Mouse (Mus musculus) heart, postnatal 4 days (tissue): ENCODE data around the gene Ccr1. TPM values are rescaled to one million over a fixed set of nuclear protein-coding genes. Genes with fewer than 3 reads are reported as not detected.
A peak's percentile ranks its signal among the peaks of the same experiment; 100 is the strongest.

Experiments
- DNase-seq: peaks from one replicate; pipeline ENCODE4 v3.0.0; 2021
- total RNA-seq, 2 experiments: library from RNA; stranded (reverse); gene quantifications; 2 replicates each; pipeline ENCODE4 v1.2.3; 2021

The Ccr1 gene
- total RNA-seq, 2 experiments from 2014 or later: 0.77 to 0.79 TPM

- no peak for DNase-seq
Observed at GRCm38 (mm10) chr9:123953551-123953950, 14.9 kb downstream of the Ccr1 start.

DNA sequence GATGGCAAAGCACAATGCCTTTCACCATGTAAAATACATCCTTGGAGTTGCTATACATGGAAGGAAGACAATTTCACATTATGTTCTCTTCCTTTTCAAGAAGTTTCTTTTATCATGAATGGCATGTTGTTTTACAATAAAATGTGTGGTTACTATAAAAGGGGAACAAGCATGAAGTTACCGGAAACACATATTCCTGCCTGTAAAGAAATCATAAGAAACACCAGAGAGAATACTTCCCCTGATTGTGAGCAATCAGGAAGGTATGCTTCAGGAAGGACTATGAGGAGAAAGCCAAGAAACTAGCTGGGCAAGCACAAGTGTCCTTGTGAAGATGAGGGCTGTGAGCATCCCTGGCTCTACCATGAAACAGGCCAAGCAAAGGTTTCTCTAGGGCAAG lies 17.3 kb downstream of the Ccr1 start:
- DNase-seq: no peak

DNA sequence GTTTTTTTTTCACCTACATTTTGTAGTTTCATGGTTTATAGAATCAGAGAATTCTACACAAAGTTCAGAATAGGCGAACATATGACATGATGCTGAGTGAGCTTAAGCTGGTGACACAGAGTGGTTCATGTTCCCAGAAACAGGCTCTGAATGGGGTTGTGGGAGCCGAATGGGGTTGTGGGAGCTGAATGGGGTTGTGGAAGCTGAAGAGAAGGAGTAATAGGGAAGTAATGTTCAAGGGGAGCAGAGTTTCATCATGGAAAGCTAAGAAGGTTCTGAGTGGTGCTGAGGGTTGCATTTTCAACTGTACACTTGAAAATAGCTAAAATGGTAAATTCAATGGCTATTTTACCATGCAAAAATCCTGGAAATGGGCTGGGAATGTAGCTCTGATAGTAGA lies 19.1 kb downstream of the Ccr1 start:
- no peak for DNase-seq

DNA sequence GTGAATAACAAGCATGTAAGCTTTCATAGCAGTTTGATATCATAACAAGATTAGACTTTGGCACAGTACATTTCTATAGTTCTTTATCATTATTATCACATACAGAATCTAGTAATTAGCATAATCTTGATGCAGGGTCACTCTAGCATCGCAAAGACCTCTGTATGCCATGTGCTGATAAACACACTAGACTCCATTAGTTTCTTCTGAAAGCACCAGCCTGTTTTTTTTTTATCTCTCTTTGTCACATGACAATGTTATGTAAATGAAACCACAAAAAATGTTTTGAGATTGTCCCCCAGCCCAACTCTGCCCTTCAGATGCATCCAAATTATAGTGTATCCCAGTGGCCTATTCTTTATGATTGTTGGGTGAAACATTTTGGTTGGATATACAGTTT lies 20.7 kb downstream of the Ccr1 start:
- DNase-seq: no peak

- no peak for DNase-seq
Observed at GRCm38 (mm10) chr9:123942025-123942424, 26.5 kb downstream of the Ccr1 start.

GRCm38 (mm10) chr9:123941316-123941715 lies 27.2 kb downstream of the Ccr1 start:
- DNase-seq: peak; percentile 28

DNA sequence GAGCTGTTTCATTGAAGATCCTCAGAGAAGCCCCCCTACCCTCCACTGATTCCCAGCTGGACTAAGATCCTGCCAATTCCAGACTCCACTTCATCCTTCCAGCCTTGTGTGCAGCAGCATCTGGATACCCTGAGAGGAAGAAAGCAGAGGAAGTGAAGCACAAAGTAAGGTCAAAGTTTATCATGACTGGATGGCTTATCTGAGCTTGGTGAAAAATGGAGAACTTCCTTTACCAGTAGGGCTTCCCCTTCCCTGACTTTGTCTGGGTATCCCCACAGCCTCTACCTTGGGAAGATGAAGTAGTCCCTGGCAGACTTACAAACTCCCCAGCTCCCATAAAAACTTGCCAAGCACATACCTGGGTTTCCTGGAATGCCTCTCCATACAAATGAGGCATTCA lies 27.9 kb downstream of the Ccr1 start:
- no peak for DNase-seq

GRCm38 (mm10) chr9:123940168-123940567 lies 28.3 kb downstream of the Ccr1 start:
- no peak for DNase-seq

GRCm38 (mm10) chr9:123937989-123938388 lies 30.5 kb downstream of the Ccr1 start:
- DNase-seq: no peak

DNA sequence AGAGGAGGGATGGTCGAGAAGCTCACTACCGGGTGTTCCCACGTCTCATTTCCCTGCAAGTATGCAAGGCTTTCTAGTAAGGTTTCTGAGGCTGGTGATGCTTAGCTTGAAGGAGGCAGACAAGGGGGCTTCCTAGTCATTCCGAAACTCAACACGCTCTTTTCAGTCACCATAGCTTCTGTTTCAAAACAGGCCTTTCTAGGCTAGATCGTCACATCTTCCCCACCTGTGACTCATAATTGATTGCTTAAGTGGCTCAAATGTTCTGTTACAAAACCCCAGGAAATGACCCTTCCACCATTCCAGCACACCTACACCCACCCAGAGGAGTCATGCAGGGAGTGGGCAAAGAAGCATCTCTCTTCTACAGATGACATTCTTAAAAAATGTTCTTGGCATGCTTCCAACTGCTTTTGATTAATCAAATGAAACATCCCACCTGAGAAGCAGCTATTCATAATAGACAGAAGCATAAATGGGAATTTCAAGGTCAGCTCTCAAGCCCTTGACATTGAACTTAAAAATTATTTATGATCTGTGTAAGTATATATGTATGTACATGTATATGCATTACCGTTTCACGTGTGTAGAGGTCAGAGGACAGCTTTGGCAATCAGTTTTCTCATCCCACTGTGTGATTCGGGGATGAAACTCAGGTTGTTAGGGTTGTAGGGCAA lies 31.8 kb downstream of the Ccr1 start:
- DNase-seq: no peak

DNA sequence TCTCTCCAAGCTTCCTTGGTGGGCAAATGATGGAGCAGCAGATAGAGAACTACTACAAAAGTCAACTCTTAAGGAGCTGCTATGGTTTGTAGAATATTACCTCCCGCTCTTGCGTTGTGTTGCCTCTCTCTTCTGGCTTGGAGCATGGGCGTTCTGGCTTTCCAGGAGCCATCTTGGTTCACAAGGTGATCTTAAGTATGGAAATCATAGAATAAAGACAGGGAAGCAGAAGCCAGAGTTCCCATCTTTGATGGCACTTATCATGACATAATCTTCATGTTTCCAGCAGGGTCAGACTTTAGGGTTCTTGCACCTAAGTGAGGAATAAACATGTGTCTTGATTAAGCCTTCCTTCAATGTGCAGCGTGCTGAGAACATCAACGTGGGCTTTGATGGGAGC lies 32.7 kb downstream of the Ccr1 start:
- no peak for DNase-seq

DNA sequence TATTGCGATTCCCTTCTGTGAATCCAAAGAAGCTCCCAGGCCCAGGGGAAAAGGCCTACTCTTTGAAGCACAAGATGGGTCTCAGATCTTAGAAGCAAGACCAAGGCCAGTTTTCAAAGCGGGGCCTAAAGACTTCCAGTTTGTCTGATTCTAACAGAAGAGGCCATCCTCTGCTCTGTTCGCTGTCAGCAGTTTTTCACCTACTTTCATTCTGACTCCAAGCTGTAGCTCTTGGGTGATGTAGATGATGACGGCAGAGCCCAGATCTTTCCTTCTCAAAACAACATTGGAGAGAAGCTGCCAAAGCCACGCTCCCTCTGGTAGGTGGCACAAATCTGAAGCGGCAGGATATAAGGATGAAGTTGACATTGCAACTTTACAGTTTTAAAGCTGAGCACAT lies 33.1 kb downstream of the Ccr1 start:
- DNase-seq: no peak

GRCm38 (mm10) chr9:123933716-123934445 lies 34.6 kb downstream of the Ccr1 start:
- no peak for DNase-seq

DNA sequence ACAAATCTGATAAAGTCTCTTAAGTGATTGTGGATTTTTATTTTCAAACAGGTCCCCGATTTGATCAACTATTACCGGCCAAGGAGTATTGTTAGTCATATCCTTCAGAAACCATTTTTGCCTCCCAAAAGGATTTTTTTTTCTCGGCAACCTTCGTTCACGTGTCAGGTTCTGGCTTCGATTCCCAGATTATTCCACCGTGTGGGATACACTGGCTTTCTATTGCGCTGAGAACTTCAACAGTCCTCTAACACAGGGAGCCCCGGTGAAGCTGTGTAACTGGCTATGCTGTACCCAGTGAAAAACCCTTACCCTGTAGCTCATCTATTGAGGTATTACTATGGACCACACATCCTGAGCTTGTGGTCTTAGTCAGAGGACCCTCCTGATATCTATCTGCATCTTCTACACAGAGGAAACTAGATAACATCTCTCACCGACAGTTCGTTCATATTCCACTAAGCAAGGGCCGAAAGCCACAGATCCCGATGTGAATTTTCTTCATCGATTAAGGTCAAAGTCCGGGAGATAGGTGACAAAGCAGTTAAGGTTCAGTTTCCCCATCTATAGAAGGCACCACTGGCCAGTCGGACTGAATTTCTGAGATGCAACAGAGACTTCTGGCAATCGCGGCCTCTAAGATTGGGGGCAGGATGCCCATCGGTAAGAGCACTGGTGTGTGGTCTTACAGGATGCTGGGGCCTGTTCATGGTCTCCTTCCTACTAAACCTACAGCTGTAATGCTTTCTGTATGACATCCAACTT lies 35.4 kb downstream of the Ccr1 start:
- no peak for DNase-seq

- no peak for DNase-seq
Observed at GRCm38 (mm10) chr9:123931761-123932700, 36.5 kb downstream of the Ccr1 start.

DNA sequence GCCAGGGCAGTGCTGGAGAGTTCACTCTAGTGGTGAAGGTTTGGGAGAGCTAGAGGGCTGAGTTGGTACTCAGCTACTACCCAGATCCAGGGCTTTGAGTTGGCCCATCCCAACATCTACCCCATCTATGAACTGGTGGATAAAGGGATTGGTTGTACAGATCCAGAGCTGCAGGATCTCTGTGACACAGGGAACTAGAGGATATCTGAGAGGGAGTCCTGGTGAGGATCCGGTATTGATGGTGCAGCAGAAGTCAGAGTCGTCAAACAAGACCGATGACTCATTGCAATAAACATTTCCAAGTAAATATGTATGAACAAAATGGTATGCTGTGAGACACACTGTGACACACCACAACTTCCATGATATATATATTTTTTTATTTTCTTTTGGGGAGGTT lies 37.6 kb downstream of the Ccr1 start:
- DNase-seq: no peak

- no peak for DNase-seq
Observed at GRCm38 (mm10) chr9:123930476-123930875, 38.0 kb downstream of the Ccr1 start.

- no peak for DNase-seq
Observed at GRCm38 (mm10) chr9:123929936-123930335, 38.6 kb downstream of the Ccr1 start.

DNA sequence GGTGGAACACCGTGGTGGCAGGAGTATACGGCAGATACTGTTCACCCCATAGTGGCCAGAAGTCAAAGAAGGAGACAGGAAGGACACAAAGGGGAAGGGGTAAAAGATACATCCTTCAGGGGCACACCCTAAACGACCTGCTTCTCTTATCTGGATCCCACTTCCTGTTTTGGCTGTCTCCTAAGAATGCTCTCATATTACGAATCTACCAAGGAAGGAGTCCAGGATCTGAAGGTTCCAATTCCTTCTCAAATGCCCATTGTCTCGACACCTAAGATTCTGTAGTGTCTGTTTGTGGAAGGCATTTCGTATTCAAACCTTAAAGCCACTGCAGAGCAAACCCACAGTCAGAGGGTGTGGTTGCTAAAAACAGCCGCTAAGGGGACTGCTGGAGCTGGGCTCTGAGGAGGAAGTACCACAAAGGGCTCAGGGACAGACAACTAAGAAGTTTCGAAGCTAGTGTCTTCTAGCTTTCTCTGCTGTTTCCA lies 39.7 kb downstream of the Ccr1 start:
- DNase-seq: peak; percentile 45

GRCm38 (mm10) chr9:123928118-123928758 lies 40.3 kb downstream of the Ccr1 start:
- no peak for DNase-seq

GRCm38 (mm10) chr9:123927281-123927960 lies 41.1 kb downstream of the Ccr1 start:
- DNase-seq: no peak
